Mouse (Mus musculus) heart, postnatal 0 days (tissue): Measurements from ENCODE around the gene 1700030J22Rik. TPM values are rescaled to one million over a fixed set of nuclear protein-coding genes. Genes with fewer than 3 reads are reported as not detected.
A peak's percentile ranks its signal among the peaks of the same experiment; 100 is the strongest.

Experiments used
- ATAC-seq: fragments of 200-750 bp; cut with Nextera tagmentation; 2 replicates; pipeline ENCODE4 v1.8.0; 2017; ENCODE audit warnings: low read depth, moderate number of reproducible peaks, moderate library complexity; ENCODE audit not compliant: insufficient read depth
- DNase-seq: peaks from one replicate; pipeline ENCODE4 v3.0.0-alpha.2; 2016; ENCODE audit warnings: low spot score
- H3K27ac ChIP-seq: fragments of 300-500 bp; sonication (generic); 2 replicates; pipeline ENCODE4 v1.5.1; 2014; ENCODE audit warnings: low read depth, mild to moderate bottlenecking
- H3K27me3 ChIP-seq: fragments of 300-500 bp; sonication (generic); 2 replicates; pipeline ENCODE4 v1.6.1; 2014; ENCODE audit warnings: low read length, mixed read lengths; ENCODE audit not compliant: control insufficient read depth, insufficient read depth
- H3K36me3 ChIP-seq: fragments of 300-500 bp; sonication (generic); replicated peaks from 2 replicates; pipeline ENCODE4 v1.6.1; 2014; ENCODE audit warnings: low read length, mixed read lengths; ENCODE audit not compliant: control insufficient read depth, insufficient read depth
- H3K4me1 ChIP-seq: fragments of 300-500 bp; sonication (generic); 2 replicates; pipeline ENCODE4 v1.6.1; 2014; ENCODE audit warnings: antibody characterized with exemption; ENCODE audit not compliant: control insufficient read depth, insufficient read depth
- H3K4me2 ChIP-seq: fragments of 300-500 bp; sonication (generic); 2 replicates; pipeline ENCODE4 v1.6.1; 2014; ENCODE audit warnings: low read depth, mild to moderate bottlenecking, low read length, moderate library complexity
- H3K4me3 ChIP-seq: fragments of 300-500 bp; sonication (generic); 2 replicates; pipeline ENCODE4 v1.5.1; 2014; ENCODE audit warnings: low read depth, low read length
- H3K9ac ChIP-seq: fragments of 300-500 bp; sonication (generic); replicated peaks from 2 replicates; pipeline ENCODE4 v1.6.1; 2014; ENCODE audit warnings: low read depth, low read length, mixed read lengths
- H3K9me3 ChIP-seq: fragments of 300-500 bp; sonication (generic); replicated peaks from 2 replicates; pipeline ENCODE4 v1.6.1; 2016; ENCODE audit warnings: low read length; ENCODE audit not compliant: control insufficient read depth
- CTCF ChIP-seq: IDR thresholded peaks from 2 replicates; pipeline ENCODE4 v1.5.1; 2016; ENCODE audit warnings: antibody characterized with exemption, control low read depth, low read depth
- EP300 ChIP-seq: IDR thresholded peaks from 2 replicates; pipeline ENCODE4 v1.6.1; 2016; ENCODE audit warnings: antibody characterized with exemption, low read depth
- WGBS: fragments of 180-500 bp; shearing (Covaris S2); extraction: QIAGEN DNeasy Blood & Tissue Kit; methylation state at CpG from one replicate; pipeline ENCODE4 v1.1.7; 2014; 5-methylcytosine and 5-hydroxymethylcytosine counted together
- polyA plus RNA-seq: library from polyadenylated mRNA; unstranded; fragments of >200 nt; fragmentation: Nextera tagmentation; extraction: Ambion mirVana; gene quantifications from 2 replicates; pipeline ENCODE4 v1.2.1, GENCODE M21; 2015
- total RNA-seq: library from RNA; depleted of rRNA; stranded (reverse); fragments of >200 nt; gene quantifications from 2 replicates; pipeline ENCODE4 v1.2.3, GENCODE M21; 2014; ENCODE audit warnings: low replicate concordance

1700030J22Rik gene
- total and polyA plus RNA-seq, 2 experiments from 2014 or later = 0.26 TPM; not detected in 1

DNA sequence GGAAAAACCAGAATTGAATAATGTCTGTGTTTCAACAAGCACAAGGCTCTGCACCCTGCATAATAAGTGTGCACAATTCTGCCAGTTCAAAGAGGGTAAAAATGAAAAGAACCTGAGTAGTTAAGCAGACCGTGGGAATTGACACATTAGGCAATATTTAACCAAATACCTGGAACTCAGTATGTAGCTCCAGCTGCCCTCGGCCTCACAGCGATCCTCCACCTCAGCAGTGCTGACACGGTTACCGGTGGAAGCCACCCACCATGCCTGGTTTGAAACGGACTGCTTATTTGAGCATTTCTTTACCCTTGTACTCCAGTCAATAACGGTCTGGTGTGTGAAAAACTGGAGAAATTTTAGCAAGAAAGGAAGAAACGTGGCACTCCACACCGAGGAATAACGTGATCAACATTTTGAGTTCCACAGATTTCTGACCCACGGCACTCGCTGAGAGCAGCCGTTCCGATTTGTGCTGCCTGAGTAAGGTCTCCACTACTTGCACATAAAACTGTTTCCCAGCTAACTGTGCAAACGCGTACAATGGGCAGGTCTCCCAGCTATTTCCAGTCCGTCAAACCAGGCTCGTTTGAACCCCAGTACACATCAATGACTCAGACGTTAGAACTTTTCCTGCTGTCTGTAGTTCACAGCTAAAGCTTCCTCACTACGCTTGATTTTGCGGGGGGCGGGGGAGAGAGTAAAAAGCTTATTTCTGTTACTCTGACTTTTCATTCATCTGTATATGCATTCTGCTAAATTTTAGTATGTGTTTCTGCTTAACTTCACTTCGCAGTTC lies 13.6 kb upstream of the 1700030J22Rik start:
- H3K4me3 ChIP-seq = peak overlapping the region; percentile 74
- peaks cover 8% of the 10 kb centered on the region; the same call in 1 of the 2 replicates for H3K4me1 ChIP-seq
- peak overlapping the region; percentile 97 for H3K4me2 ChIP-seq
- DNase-seq (peak; percentile 53), ATAC-seq (no peak)
- H3K9me3 ChIP-seq = no peaks in the 10 kb centered on the region
- 10% methylated on average over 23 of the region's 23 CpGs for WGBS
- no peaks in the 10 kb centered on the region for H3K27me3 ChIP-seq
- no peak for TF ChIP-seq EP300
- H3K36me3 ChIP-seq = 0 out of 2 replicates have a peak, but pooled peaks cover 9% of the 10 kb centered on the region
- peak overlapping the region; percentile 87 for H3K27ac ChIP-seq
- peak overlapping the region; percentile 62 for H3K9ac ChIP-seq

DNA sequence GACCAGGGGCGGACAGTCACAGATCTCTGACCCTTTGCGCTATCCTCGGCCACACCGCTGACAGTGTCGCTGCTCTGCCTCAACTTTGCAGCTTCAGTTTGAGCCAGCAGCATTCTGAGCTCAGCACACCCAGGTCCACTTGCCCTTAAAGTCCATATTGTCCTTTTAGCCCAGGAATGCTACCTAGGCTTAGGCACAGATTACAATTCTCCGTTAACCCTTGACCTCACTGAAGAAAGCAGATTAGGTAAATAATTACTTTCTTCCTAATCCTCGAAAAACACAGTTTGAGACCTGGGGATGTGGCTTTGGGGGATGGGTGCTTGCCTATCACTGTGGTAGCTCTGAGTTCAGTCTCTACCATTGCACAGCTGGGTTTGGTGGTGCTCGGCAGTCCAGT lies 12.5 kb upstream of the 1700030J22Rik start:
- Histone ChIP-seq H3K9ac (no peak overlapping the region), H3K27me3 (no peaks in the 10 kb centered on the region), H3K9me3 (no peaks in the 10 kb centered on the region), H3K4me3 (no peak overlapping the region), H3K27ac (no peak overlapping the region), H3K4me2 (no peak overlapping the region), H3K36me3 (peaks cover 19% of the 10 kb centered on the region; the same call in 1 of the 2 replicates), H3K4me1 (peaks cover 8% of the 10 kb centered on the region; the same call in 1 of the 2 replicates)
- ATAC-seq (no peak), DNase-seq (no peak)
- TF ChIP-seq CTCF (no peak), EP300 (no peak)
- 87% methylated on average over 8 of the region's 8 CpGs for WGBS

DNA sequence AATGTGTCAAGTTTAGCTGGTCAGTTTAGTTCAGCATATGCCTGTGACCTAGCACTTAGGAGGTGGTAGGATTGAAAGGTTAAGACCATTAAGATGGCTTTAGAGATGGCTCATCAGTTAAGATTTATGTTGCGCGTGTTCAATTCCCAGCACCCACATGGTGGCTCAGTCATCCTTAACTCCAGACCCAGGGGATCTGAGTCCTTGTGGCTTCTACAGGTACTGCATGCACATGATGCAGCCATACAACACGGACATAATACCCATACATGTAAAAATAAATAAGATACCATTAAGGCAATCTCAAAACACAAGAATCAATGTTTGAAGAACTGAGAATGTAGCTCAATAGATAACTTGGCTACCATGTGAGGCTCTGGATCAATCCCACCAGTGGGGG lies 11.1 kb upstream of the 1700030J22Rik start:
- ATAC-seq = no peak
- DNase-seq = no peak
- WGBS = 98% methylated on average over 3 of the region's 3 CpGs

DNA sequence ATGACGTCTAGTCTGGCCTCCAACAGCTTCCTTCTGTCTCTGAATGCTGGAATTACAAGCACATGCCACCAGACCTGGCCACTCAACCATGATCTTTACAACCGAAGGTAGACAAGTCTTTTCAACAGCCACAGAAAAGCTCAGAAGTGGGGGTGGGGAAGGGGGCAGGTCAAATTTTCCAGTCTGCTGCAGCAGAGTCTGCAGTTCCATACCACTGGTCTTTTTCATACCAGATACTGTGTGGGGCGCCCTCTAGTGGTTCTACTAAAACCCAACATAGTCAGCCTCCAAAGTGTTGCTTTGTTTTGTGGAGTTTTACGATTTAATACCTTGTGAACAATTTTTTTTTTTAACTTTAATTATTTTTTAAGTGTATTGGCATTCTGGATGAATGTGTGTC lies 1.4 kb upstream of the 1700030J22Rik start:
- H3K4me3 ChIP-seq = no peak overlapping the region
- no peaks in the 10 kb centered on the region for H3K9me3 ChIP-seq
- H3K9ac ChIP-seq = no peak overlapping the region
- TF ChIP-seq CTCF (peak; percentile 73), EP300 (no peak)
- peaks cover 8% of the 10 kb centered on the region; the same call in 1 of the 2 replicates for H3K4me1 ChIP-seq
- H3K36me3 ChIP-seq = peaks cover 17% of the 10 kb centered on the region
- H3K27me3 ChIP-seq = no peaks in the 10 kb centered on the region
- DNase-seq (peak; percentile 54), ATAC-seq (no peak)
- peak overlapping the region; percentile 17; the same call in 1 of the 2 replicates for H3K4me2 ChIP-seq
- H3K27ac ChIP-seq = no peak overlapping the region
- whole genome bisulfite sequencing = 11% methylated on average over 4 of the region's 4 CpGs

More for the DNA sequence above, 11.1 kb upstream of the 1700030J22Rik start:
- Histone ChIP-seq H3K4me3 (no peak overlapping the region), H3K27ac (no peak overlapping the region), H3K27me3 (no peaks in the 10 kb centered on the region), H3K4me2 (no peak overlapping the region), H3K36me3 (peaks cover 30% of the 10 kb centered on the region), H3K4me1 (peaks cover 8% of the 10 kb centered on the region; the same call in 1 of the 2 replicates), H3K9me3 (no peaks in the 10 kb centered on the region), H3K9ac (no peak overlapping the region)
- TF ChIP-seq EP300 (no peak), CTCF (no peak)

DNA sequence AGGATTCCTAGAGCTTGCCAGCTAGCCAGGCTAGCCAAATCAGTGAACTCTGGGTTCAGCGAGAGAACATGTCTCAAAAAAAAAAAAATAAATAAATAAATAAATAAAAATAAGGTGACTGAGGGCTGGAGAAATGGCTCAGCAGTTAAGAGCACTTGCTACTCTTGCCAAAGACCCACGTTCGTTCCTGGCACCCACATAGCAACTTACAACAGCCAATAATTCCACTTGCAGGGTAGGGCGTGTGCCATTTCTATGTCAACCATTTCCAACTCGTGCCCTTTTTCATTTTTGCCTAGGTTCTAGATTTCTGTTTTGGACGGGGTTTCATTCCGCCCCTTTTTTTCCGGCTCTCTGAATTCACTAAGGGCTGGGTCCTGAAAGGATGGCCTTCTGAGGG lies 707 bp downstream of the 1700030J22Rik start:
- DNase-seq (no peak), ATAC-seq (no peak)
- no peak overlapping the region for H3K27ac ChIP-seq
- peak overlapping the region; percentile 71 for H3K4me2 ChIP-seq
- no peaks in the 10 kb centered on the region for H3K27me3 ChIP-seq
- no peak for TF ChIP-seq EP300
- no peak for TF ChIP-seq CTCF
- no peaks in the 10 kb centered on the region for H3K9me3 ChIP-seq
- peaks cover 8% of the 10 kb centered on the region; the same call in 1 of the 2 replicates for H3K4me1 ChIP-seq
- 33% methylated on average over 8 of the region's 8 CpGs for WGBS
- H3K36me3 ChIP-seq = 0 out of 2 replicates have a peak, but pooled peaks cover under 1% of the 10 kb centered on the region
- H3K9ac ChIP-seq = no peak overlapping the region
- peak overlapping the region; percentile 75 for H3K4me3 ChIP-seq
